Mouse (Mus musculus): ENCODE results near the gene Fgf18. TPM values are rescaled to one million over a fixed set of nuclear protein-coding genes. Genes with fewer than 3 reads are reported as not detected.

The Fgf18 gene
- 2.6 and 3.8 TPM in 2 replicates for polyA plus RNA-seq (2012; rRNA removed)

- peak; percentile 70 for DNase-seq (ENCODE audit: low read depth)
- no peak; the same call in 1 of the 2 replicates for TF ChIP-seq CTCF (IDR thresholded peaks at IDR 0.05; ENCODE audit: borderline replicate concordance, extremely low read depth, insufficient read depth, insufficient read length)
- no peak for TF ChIP-seq POLR2A (IDR thresholded peaks at IDR 0.05; ENCODE audit: borderline replicate concordance, extremely low read depth, insufficient read depth, insufficient read length, poor library complexity, severe bottlenecking)
Observed at GRCm38 (mm10) chr11:33147171-33147571, at the start of gene Fgf18. TSS of gene Fgf18 (minus strand) at chr11:33147400.

DNA sequence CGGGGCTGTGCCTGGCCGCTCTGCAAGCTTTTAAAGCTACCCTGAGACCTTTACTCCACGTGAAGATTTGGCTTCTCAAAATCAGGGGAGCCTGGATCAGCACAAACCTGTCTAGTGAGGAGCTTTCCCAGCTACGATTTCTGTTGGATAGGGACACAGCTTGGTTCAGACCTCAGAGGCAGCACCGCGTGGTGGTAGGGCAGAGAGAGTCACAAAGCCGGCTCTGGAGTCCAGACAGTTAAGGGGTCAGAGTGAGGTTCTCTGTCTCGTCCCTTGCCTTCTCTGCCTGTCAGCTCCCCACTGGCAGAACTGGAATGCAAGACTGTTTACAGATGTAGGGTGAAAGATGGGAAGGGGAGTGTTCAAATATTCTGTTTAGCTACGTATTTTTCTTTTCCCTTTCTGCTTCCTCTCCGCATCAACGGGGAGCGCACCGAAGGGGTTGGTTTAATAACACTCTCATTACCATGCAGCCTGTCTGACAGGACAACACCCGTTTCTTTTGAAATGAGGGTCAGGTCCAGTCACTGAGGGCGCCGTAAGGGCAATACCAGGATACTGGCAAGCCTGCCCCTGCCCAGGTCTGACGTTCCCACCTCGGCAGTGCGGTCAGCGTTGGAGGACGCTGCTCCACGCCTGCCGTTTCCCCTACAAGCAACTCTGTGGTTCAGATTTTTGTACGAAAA, 49.4 kb upstream of the Fgf18 start:
- TF ChIP-seq CTCF (IDR thresholded peaks at IDR 0.05; ENCODE audit: borderline replicate concordance, extremely low read depth, insufficient read depth, insufficient read length) = no peak
- no peak for TF ChIP-seq POLR2A (IDR thresholded peaks at IDR 0.05; ENCODE audit: borderline replicate concordance, extremely low read depth, insufficient read depth, insufficient read length, poor library complexity, severe bottlenecking)
- peak; percentile 24 for DNase-seq (ENCODE audit: low read depth)

GRCm38 (mm10) chr11:33195531-33196446, 48.6 kb upstream of the Fgf18 start:
- TF ChIP-seq CTCF (IDR thresholded peaks at IDR 0.05; ENCODE audit: borderline replicate concordance, extremely low read depth, insufficient read depth, insufficient read length) = no peak
- no peak for TF ChIP-seq POLR2A (IDR thresholded peaks at IDR 0.05; ENCODE audit: borderline replicate concordance, extremely low read depth, insufficient read depth, insufficient read length, poor library complexity, severe bottlenecking)
- DNase-seq (ENCODE audit: low read depth) = peak; percentile 56

DNA sequence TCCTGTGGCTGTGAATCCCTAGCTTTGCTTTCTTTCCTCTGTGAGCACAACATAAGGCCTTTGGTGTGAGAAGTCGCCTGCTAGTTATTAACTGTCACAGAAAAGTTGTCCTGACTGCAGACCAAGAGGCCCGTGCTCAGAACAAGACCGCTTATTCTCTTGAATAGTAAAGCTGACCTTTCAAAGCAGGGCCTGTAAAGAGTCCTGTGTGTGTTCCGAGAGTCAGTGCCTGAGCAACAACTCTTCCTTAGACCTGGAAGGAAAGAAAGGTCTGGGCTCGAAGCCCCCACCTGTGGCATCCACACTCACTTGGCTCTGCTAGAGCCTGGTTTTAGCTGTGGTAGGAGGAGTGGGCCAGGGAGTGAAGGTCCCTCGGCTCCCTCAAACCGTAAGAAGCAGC, 47.9 kb upstream of the Fgf18 start:
- DNase-seq (ENCODE audit: low read depth) = no peak
- TF ChIP-seq POLR2A (IDR thresholded peaks at IDR 0.05; ENCODE audit: borderline replicate concordance, extremely low read depth, insufficient read depth, insufficient read length, poor library complexity, severe bottlenecking) (no peak), CTCF (IDR thresholded peaks at IDR 0.05; ENCODE audit: borderline replicate concordance, extremely low read depth, insufficient read depth, insufficient read length) (no peak)

- no peak for TF ChIP-seq CTCF (IDR thresholded peaks at IDR 0.05; ENCODE audit: borderline replicate concordance, extremely low read depth, insufficient read depth, insufficient read length)
- DNase-seq (ENCODE audit: low read depth) = peak; percentile 49
Observed at GRCm38 (mm10) chr11:33193695-33194094, 46.5 kb upstream of the Fgf18 start.

GRCm38 (mm10) chr11:33181804-33182203, 34.6 kb upstream of the Fgf18 start:
- TF ChIP-seq CTCF (IDR thresholded peaks at IDR 0.05; ENCODE audit: borderline replicate concordance, extremely low read depth, insufficient read depth, insufficient read length) (no peak), POLR2A (IDR thresholded peaks at IDR 0.05; ENCODE audit: borderline replicate concordance, extremely low read depth, insufficient read depth, insufficient read length, poor library complexity, severe bottlenecking) (no peak)
- DNase-seq (ENCODE audit: low read depth) = no peak

DNA sequence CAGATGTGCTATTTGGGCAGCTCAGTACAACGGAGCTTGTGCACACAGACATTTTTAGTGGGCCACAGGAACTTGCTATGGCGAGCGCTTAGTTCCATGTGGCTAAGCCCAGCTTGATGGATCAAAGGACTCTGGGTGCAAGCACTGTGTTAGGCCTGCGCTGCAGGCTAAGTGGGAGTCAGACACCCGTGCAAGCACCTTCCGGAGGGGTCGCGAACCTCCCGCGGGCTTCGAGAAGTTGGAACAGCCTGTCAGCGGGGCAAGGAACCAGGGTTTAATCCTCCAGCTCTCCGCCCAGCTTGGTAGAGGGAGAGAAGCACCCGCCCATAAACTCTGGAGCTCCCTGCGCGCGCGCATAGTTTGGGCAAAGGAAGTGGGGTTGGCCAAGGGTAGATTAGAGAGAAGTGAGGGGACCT, 33.5 kb upstream of the Fgf18 start:
- no peak for TF ChIP-seq POLR2A (IDR thresholded peaks at IDR 0.05; ENCODE audit: borderline replicate concordance, extremely low read depth, insufficient read depth, insufficient read length, poor library complexity, severe bottlenecking)
- TF ChIP-seq CTCF (IDR thresholded peaks at IDR 0.05; ENCODE audit: borderline replicate concordance, extremely low read depth, insufficient read depth, insufficient read length) = no peak
- peak; percentile 36 for DNase-seq (ENCODE audit: low read depth)

GRCm38 (mm10) chr11:33179802-33180201, 32.6 kb upstream of the Fgf18 start:
- no peak for TF ChIP-seq CTCF (IDR thresholded peaks at IDR 0.05; ENCODE audit: borderline replicate concordance, extremely low read depth, insufficient read depth, insufficient read length)
- no peak for DNase-seq (ENCODE audit: low read depth)

- DNase-seq (ENCODE audit: low read depth) = peak; percentile 83
- TF ChIP-seq POLR2A (IDR thresholded peaks at IDR 0.05; ENCODE audit: borderline replicate concordance, extremely low read depth, insufficient read depth, insufficient read length, poor library complexity, severe bottlenecking) (no peak), CTCF (IDR thresholded peaks at IDR 0.05; ENCODE audit: borderline replicate concordance, extremely low read depth, insufficient read depth, insufficient read length) (peak; percentile 88)
Observed at GRCm38 (mm10) chr11:33176525-33177245, 29.5 kb upstream of the Fgf18 start.

DNA sequence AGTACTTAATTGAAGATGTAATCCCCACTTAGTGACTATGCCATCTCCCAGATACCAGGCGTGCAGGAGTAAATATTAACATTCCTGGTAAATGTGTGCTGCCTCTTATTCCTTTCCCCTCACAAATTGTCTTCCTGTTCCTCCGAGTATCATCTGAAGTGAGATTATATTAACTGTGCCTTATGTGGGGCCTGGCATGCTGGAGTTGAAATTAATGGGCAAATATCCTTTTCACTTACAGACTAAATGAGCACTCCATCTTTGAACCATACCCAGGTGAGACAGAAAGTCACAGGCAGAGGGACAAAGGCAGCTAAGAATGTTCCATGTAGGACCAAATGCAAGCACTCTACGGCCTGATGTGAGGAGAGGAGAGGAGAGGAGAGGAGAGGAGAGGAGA, 28.6 kb upstream of the Fgf18 start:
- DNase-seq (ENCODE audit: low read depth) = no peak
- TF ChIP-seq CTCF (IDR thresholded peaks at IDR 0.05; ENCODE audit: borderline replicate concordance, extremely low read depth, insufficient read depth, insufficient read length) (no peak), POLR2A (IDR thresholded peaks at IDR 0.05; ENCODE audit: borderline replicate concordance, extremely low read depth, insufficient read depth, insufficient read length, poor library complexity, severe bottlenecking) (no peak)

GRCm38 (mm10) chr11:33170489-33170888, 23.3 kb upstream of the Fgf18 start:
- peak; percentile 76; the same call in 1 of the 2 replicates for TF ChIP-seq CTCF (IDR thresholded peaks at IDR 0.05; ENCODE audit: borderline replicate concordance, extremely low read depth, insufficient read depth, insufficient read length)
- TF ChIP-seq POLR2A (IDR thresholded peaks at IDR 0.05; ENCODE audit: borderline replicate concordance, extremely low read depth, insufficient read depth, insufficient read length, poor library complexity, severe bottlenecking) = no peak

More at GRCm38 (mm10) chr11:33170489-33170888, 23.3 kb upstream of the Fgf18 start:
- DNase-seq (ENCODE audit: low read depth) = peak; percentile 50
